Mouse (Mus musculus) MEL (cell line): Measurements from ENCODE around the gene Olfr1056.

Source experiments
- CTCF ChIP-seq, 3 experiments: IDR thresholded peaks in 2 of 3; conservative IDR thresholded peaks in 1 of 3; 2 replicates each; pipeline ENCODE4 v1.5.1; 2011 to 2012; ENCODE audit warnings: low read length in 3 of 3, low read depth in 2 of 3, mild to moderate bottlenecking in 2 of 3, improper control_type of control experiment in 1 of 3, inconsistent platforms in 1 of 3, mixed read lengths in 1 of 3, moderate library complexity in 1 of 3; ENCODE audit not compliant: control insufficient read depth in 1 of 3, insufficient read depth in 1 of 3, poor library complexity in 1 of 3, severe bottlenecking in 1 of 3
- ETS1 ChIP-seq: IDR thresholded peaks from 2 replicates; pipeline ENCODE4 v1.6.1; 2012; ENCODE audit warnings: low read depth, mild to moderate bottlenecking, inconsistent platforms, low read length, improper control_type of control experiment, moderate library complexity
- GABPA ChIP-seq: IDR thresholded peaks from 2 replicates; pipeline ENCODE4 v1.6.1; 2012; ENCODE audit warnings: low read depth, mild to moderate bottlenecking, inconsistent platforms, low read length, improper control_type of control experiment, moderate library complexity
- NRF1 ChIP-seq: IDR thresholded peaks from 2 replicates; pipeline ENCODE4 v1.6.1; 2014; ENCODE audit warnings: low read depth, mild to moderate bottlenecking, inconsistent platforms, low read length, improper control_type of control experiment, moderate library complexity; ENCODE audit not compliant: poor library complexity, insufficient read depth, severe bottlenecking
- POLR2A ChIP-seq, 2 experiments: IDR thresholded peaks; 2 replicates each; pipeline ENCODE4 v1.6.1; 2011 to 2012; ENCODE audit warnings: low read length in 2 of 2, mild to moderate bottlenecking in 2 of 2, control low read depth in 1 of 2, improper control_type of control experiment in 1 of 2, low read depth in 1 of 2, moderate library complexity in 1 of 2; ENCODE audit not compliant: control insufficient read depth in 1 of 2, insufficient read depth in 1 of 2, poor library complexity in 1 of 2
- POLR2AphosphoS2 ChIP-seq: IDR thresholded peaks from 2 replicates; pipeline ENCODE4 v1.6.1; 2011; ENCODE audit warnings: low read length, improper control_type of control experiment
- RAD21 ChIP-seq: IDR thresholded peaks from 2 replicates; pipeline ENCODE4 v1.6.1; 2011; ENCODE audit warnings: mild to moderate bottlenecking, low read depth, low read length, improper control_type of control experiment
- USF1 ChIP-seq: IDR thresholded peaks from 2 replicates; pipeline ENCODE4 v1.6.1; 2014; ENCODE audit warnings: low read depth, mild to moderate bottlenecking, inconsistent platforms, low read length, improper control_type of control experiment, moderate library complexity
- ZKSCAN1 ChIP-seq: IDR thresholded peaks from 2 replicates; pipeline ENCODE4 v1.6.1; 2012; ENCODE audit warnings: low read depth, mild to moderate bottlenecking, inconsistent platforms, low read length, improper control_type of control experiment, moderate library complexity

DNA sequence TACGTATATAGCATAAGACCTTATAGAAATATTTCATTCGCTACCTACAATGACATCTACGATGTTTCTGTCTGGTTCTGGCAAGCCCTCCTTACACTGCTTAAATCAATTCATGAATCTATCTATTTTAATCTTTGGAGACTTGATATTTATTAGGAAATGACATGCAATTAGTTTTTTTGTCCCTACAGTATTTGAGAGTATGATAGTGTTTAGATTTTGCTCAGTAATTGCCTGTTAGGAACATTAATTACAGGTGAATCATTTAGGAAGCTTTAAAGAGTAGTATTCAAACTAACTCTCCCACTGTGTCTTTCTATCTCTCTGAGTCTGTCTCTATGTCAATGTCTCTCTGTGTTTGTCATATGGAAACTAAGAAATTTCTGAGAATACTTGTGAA lies 26.9 kb downstream of the Olfr1056 start, which contains the start of gene Olfr1054:
- TF ChIP-seq POLR2A (IDR thresholded peaks at IDR 0.05; ENCODE audit: control insufficient read depth in 1 of 2, insufficient read depth in 1 of 2, low read depth in 1 of 2, low read length in 2 of 2, poor library complexity in 1 of 2) (no peak), CTCF (IDR thresholded peaks at IDR 0.05 in 2 of 3, conservative IDR thresholded peaks at IDR 0.05 in 1 of 3; ENCODE audit: control insufficient read depth in 1 of 3, insufficient read depth in 1 of 3, low read depth in 2 of 3, low read length in 3 of 3, poor library complexity in 1 of 3, severe bottlenecking in 1 of 3) (no peak), ZKSCAN1 (no peak), ETS1 (no peak), POLR2AphosphoS2 (no peak), NRF1 (no peak), RAD21 (no peak), GABPA (no peak), USF1 (no peak)
